Mouse (Mus musculus) left cerebral cortex, postnatal 14 days (tissue): ENCODE measurements around the gene Ano6. TPM values are rescaled to one million over a fixed set of nuclear protein-coding genes. Genes with fewer than 3 reads are reported as not detected.

Source experiments
- DNase-seq, 2 experiments: peaks; one replicate each; pipeline ENCODE4 v3.0.0; 2021 to 2022; ENCODE audit warnings: low spot score in 2 of 2, mixed read lengths in 1 of 2
- intact Hi-C: fragments of 180-260 bp; cut with DNase I; formaldehyde crosslinking; loops from one replicate; pipeline ENCODE4 v1.15.1; 2025
- total RNA-seq, 2 experiments: library from RNA; stranded (reverse); gene quantifications; 2 replicates each; pipeline ENCODE4 v1.2.3; 2021

The Ano6 gene
- total RNA-seq, 2 experiments from 2014 or later = 16.9 to 22.0 TPM

- intact Hi-C loops = loop anchor here (10.0 kb wide), 1 partner anchor 521 kb away; the partner anchor contains the start of gene Arid2
- DNase-seq = no peak
Measured at GRCm38 (mm10) chr15:95763464-95763863, 27.2 kb upstream of the Ano6 start.

DNA sequence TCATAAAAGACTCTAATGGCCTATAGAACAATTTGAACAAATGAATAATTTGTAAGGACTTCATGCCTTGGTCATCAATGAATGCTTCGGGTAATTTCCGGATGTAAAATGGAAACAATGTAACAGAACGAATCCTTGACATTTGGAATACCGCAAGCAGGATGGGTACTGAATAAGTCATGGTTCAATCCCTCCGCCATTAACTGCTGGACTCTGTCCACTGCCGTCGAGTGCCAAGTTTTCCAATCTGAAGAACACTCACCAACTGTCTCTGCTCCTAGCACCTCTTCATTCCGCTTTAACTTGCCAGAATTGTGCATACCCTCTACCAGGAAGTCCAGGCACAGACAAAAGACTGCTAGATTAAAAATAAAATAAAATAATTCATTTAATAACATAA lies 25.4 kb upstream of the Ano6 start:
- intact Hi-C loops = loop anchor here (10.0 kb wide), 1 partner anchor 520 kb away; the partner anchor contains the start of gene Arid2
- no peak for DNase-seq

DNA sequence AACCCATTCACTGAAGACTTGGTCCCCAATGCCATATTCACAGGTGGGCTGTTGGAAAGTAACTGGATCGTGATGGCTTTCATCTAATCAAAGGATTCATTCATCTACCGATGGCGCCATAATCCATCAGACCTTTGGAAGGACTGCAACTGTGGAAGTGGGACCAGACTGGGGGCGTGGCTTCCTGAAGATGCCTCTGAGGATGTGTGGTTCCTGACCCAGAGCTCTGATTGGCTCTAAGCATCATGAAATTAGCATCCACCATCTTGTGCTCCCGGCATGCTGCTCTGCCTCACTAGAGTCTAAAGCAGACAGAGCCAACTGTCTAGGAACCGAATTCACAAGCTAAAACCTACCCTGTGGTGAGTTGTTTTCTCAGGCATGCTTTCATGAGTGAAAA lies 24.7 kb upstream of the Ano6 start:
- intact Hi-C loops = loop anchor here (10.0 kb wide), 1 partner anchor 519 kb away; the partner anchor contains the start of gene Arid2
- no peak for DNase-seq

DNA sequence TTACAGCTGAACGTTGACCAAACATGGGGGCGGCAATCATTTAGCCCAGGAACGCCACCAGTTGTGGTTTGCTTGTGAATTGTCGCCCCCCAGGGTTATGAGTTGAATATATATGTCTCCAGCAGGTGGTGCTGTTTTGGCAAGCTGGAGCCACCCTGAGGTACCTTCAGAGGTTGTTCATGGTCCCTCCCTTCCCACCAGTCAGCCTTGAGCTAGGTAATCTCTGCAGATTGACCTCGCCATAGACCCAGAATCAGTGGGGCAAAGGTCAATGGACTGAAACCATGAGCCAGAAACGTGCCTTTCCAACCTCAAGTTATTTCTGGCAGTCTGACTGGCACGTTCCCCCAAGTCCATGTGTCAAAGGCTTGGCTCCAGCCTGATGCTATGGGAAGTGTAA lies 22.8 kb upstream of the Ano6 start:
- intact Hi-C loops = loop anchor here (10.0 kb wide), 1 partner anchor 517 kb away; the partner anchor contains the start of gene Arid2
- DNase-seq = no peak

DNA sequence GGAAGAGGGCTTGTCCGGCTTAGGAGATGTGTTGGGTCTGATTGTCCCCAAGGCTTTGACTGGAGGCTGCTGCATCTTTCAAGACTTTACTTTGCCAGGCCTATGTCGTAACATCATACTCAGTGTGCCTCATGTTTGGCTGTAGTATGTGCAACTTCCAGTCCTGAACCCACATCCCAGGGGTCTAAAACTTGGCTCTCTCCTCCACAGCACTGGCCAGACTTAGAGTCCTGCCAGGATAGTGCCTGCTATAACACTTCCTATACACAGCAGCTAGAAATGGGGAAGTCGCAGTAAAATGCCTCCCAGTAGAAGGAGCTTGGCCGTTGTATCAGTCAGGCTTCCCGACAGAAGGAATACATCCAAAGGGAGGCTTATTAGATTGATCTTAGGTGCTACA lies 21.9 kb upstream of the Ano6 start:
- intact Hi-C loops = loop anchor here (10.0 kb wide), 1 partner anchor 516 kb away; the partner anchor contains the start of gene Arid2
- no peak for DNase-seq

DNA sequence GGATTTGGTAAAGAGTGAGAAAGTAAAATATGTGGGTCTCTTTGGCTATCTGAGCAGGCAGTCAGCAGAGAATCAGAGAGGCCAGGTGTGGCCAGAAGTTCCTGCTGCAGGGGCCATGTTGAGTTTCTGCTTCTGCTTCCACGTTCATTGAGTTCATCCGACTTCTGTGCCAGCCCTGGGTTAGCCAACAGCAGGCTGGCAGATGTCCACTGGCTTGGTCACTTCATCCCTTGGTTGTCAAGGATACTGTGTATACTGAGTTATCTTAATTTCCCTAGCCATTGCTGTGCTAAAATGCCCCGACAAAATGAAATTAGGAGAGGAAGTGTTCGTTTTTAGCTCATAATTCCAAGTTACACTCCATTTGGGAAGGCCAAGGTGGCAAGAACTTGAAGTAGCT lies 21.1 kb upstream of the Ano6 start:
- intact Hi-C loops = loop anchor here (10.0 kb wide), 1 partner anchor 515 kb away; the partner anchor contains the start of gene Arid2
- DNase-seq = no peak

GRCm38 (mm10) chr15:95770307-95770706 lies 20.3 kb upstream of the Ano6 start:
- intact Hi-C loops = loop anchor here (10.0 kb wide), 1 partner anchor 174 kb away; no protein-coding TSS in a partner anchor
- no peak for DNase-seq

GRCm38 (mm10) chr15:95772374-95772773 lies 18.3 kb upstream of the Ano6 start:
- intact Hi-C loops = loop anchor here (10.0 kb wide), 1 partner anchor 172 kb away; no protein-coding TSS in a partner anchor
- no peak for DNase-seq

- DNase-seq = peak; percentile 63 to 68
- intact Hi-C loops = loop anchor here (10.0 kb wide), 1 partner anchor 172 kb away; no protein-coding TSS in a partner anchor
Measured at GRCm38 (mm10) chr15:95772861-95773836, 17.5 kb upstream of the Ano6 start.

DNA sequence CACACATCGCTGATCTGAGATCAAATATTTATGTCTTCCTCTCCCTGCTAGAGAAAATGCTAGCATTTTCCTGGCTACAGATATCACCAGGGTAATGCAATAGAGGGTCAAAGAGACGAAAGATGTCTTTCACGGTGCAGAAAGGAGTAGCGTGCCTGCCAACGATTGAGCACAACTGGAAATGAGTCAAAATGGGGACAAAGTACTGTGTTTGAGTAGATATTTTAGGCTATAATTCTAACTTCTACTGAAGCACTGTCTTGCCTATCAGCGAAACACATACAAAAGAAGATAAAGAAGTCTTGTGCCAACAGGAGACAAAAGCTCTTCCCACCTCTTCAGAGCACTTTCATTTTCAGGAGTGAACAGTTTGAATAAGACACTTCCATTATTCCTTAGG lies 16.4 kb upstream of the Ano6 start:
- no peak for DNase-seq
- intact Hi-C loops = loop anchor here (10.0 kb wide), 1 partner anchor 171 kb away; no protein-coding TSS in a partner anchor

GRCm38 (mm10) chr15:95774674-95775414 lies 15.8 kb upstream of the Ano6 start:
- intact Hi-C loops = loop anchor here (10.0 kb wide), 1 partner anchor 170 kb away; no protein-coding TSS in a partner anchor
- no peak for DNase-seq

DNA sequence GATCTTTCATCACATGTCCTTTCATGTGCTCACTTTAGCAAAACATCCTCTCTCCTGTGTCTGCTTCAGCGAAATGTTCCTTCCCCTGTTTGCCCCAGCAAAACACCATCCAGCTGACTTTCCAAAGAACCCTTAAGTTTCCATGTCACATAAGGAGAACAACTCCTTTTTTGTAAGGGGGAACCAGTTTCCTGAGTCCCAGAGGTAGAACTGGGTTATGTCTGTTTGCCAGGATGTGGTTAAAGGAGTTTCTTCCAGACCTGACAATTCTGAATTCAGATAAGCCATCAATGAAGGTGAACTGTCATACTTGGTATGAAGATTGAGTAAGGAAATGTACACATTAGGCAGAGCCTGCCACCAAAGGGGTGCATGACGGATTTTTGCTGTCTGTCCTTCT lies 12.9 kb upstream of the Ano6 start:
- no peak for DNase-seq
- intact Hi-C loops = loop anchor here (10.0 kb wide), 1 partner anchor 167 kb away; no protein-coding TSS in a partner anchor

DNA sequence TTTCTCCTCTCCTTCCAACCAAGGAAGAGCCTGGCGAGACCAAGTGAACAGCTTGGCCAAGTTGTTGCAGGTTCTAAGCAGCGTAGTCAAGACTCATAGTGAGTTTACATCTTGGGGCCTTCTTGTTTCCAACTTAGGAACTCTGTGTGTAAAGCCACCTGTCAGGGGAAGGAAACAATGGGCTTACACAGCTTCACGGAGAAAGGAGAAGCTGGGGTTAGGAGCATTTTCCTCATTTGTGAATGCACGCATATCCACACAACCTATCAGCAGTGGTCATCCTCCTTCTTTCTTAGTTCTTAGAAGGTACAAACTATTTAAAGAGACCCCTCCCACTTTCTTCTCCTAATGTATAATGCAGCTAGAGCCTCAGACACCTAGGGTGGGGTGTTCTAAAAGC lies 11.9 kb upstream of the Ano6 start:
- intact Hi-C loops = loop anchor here (10.0 kb wide), 1 partner anchor 166 kb away; no protein-coding TSS in a partner anchor
- DNase-seq = no peak

DNA sequence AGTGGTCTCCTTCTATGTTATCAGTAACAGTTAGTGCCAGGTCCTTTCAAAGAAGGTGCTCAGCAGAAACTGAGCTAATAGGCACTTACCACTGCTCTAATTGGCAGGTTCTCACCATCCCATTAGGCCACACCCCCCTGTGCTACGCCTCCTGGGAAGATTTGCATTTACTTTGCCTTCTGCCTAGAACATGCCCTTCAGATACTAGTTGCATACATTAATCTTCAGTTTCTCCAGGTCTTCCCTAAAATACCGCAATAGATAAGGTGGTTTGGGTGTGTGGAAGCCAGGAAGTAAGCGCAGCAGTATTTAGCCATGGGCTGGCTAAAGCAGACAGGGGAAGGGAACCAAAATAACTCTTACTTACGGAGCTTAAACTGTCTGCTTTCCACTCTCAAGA lies 4.0 kb upstream of the Ano6 start:
- no peak for DNase-seq
- intact Hi-C loops = no loop called here

DNA sequence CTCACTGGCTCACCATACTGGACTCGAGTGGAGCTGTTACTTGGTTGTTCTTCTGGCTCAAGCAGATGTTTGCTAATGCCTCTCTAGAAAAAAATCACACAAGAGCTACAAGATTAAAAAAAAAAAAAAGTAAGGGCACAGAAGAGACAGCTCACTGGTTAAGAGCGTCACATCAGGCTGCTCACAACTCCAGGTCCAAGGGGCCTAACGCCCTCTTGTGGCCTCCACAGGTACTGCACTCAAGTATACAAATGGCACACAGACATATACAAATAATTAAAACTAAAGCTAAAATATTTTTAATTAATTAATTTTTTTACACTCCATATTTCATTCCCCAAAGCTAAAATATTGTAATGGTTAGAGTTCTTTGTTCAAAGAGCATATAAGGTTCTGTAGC lies 3.1 kb upstream of the Ano6 start:
- DNase-seq = no peak
- intact Hi-C loops = no loop called here

DNA sequence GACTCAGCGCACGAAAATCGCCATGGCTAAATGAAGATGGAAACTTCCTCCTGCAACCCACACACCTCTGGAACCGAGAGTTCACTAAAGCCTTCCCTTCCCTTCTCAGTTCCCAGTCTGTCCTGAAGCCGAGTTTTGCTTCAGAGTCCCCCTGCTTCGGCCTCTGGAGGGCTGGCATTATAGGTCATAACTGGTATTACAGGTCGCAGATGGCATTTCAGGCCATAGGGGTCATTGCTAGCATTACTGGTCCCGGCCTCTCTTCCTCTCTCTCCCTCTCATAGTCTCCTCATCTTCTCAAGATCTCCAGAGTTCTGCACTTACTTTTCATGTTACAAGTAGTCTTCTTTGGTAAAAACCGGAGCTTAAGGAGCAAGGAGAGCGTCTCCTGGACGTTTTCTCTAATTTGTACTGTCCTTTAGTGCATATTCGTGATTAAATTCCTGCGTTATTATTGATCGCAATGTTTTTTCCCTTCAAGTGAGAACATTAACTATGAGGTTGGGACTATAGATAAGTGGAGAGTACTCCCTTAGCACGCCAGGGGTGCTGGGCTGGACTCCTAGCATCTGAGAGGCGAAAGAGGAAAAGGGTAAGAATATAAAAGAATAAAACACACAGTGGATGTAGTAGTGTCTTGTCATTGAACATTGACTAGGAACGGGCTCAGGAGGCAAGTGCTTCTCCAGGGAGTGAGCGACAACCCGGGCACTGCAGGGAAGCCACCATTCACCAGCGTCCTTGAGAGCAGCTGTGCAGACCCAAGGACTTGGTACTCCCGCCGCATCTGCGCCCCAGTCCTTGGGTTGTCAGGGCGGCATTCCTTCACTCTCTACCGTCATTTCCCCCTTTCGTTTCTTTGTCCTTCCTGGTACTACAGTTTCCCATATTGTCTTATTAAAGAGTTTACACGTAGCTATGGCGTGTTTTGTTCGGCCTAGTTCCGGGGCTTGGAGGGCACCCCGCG lies 798 bp upstream of the Ano6 start:
- peak in 1 of 2 experiments; percentile 33 for DNase-seq
- intact Hi-C loops = loop anchor here (5.0 kb wide), 1 partner anchor 97 kb away; no protein-coding TSS in a partner anchor

DNA sequence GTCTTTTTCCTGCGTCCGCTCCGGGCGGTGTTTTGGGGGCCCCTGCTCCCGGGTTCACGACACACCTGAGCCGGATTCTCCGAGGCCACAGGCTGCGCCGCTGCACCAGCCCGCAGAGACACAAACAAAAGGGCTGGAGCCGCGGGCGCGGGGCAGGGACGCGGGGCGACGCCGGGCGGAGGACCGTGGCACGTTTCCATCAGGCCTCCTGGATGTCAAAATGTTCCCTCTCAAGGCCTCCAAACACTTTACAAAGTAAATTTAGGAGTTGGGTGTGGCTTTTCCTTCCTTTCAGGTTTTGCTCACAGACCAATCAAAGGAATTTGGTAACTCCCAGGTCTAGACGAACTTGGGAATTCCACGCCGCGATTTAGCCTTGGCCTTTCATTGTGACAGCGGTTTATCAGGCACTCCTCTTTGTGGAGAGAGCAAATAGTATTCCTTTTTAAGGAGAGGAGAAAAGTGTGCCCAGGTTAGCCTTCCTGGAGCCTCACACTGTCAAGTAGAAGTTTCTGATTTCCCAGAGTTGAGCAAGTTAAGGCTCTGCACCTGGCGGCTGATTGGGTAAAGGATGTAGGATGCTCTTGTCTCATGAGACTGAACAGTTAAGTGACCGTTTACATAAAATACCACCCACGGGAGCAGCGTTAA lies 623 bp downstream of the Ano6 start:
- no peak for DNase-seq
- intact Hi-C loops = loop anchor here (5.0 kb wide), 1 partner anchor 96 kb away; no protein-coding TSS in a partner anchor

GRCm38 (mm10) chr15:95791855-95792254 lies 1.2 kb downstream of the Ano6 start:
- intact Hi-C loops = loop anchor here (5.0 kb wide), 1 partner anchor 95 kb away; no protein-coding TSS in a partner anchor
- DNase-seq = no peak
